Mouse (Mus musculus) 3134 (cell line): ENCODE data around the gene Wars.
A peak's percentile ranks its signal among the peaks of the same experiment; 100 is the strongest.

ENCODE experiments used
- DNase-seq: peaks from one replicate; pipeline ENCODE4 v3.0.0-alpha.2; 2011; ENCODE audit warnings: low spot score; ENCODE audit not compliant: insufficient read length; ENCODE audit errors: extremely low read depth

The Wars gene

GRCm38 (mm10) chr12:108909846-108910433, 16.0 kb upstream of the Wars start:
- no peak for DNase-seq

DNA sequence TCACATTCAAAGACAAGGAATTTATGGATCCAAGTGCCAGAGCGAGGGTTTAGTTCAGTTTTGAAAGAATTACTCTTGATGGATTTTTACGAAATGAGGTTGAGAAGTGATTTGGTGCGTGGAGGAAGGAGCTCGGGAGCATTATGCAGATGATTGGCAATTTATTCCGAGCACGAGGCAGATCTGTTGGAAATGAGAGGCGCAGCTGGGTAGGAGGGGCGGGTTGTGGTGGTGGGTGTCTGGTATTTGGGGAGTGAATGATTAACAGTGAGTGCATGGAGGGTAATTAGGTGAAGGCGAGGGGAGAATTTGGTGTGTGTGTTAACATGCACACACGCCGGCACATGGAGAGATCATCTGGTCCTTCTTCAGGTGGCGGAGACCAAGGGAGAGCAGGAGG, 12.4 kb upstream of the Wars start:
- DNase-seq, result no peak

- no peak for DNase-seq
Measured at GRCm38 (mm10) chr12:108905620-108906302, 11.8 kb upstream of the Wars start.

DNA sequence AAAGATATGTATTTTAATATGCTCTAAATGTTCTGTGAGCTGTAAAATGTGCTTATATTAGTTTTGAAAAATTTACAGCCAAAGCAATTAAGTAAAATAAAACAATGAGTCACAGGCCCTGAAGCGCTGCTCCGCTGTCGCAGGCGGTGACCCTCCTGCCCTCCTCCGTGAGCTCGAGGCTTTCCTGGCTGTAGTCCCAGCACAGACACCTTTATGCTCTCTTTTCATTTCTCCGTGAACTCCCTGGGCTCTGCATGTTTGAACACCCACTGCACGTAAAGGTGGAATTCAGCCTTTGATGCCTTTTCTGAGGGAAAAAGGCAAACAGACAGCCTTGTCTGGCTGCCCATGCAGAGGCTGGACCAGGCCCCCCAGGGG, 10.3 kb upstream of the Wars start:
- no peak for DNase-seq

DNA sequence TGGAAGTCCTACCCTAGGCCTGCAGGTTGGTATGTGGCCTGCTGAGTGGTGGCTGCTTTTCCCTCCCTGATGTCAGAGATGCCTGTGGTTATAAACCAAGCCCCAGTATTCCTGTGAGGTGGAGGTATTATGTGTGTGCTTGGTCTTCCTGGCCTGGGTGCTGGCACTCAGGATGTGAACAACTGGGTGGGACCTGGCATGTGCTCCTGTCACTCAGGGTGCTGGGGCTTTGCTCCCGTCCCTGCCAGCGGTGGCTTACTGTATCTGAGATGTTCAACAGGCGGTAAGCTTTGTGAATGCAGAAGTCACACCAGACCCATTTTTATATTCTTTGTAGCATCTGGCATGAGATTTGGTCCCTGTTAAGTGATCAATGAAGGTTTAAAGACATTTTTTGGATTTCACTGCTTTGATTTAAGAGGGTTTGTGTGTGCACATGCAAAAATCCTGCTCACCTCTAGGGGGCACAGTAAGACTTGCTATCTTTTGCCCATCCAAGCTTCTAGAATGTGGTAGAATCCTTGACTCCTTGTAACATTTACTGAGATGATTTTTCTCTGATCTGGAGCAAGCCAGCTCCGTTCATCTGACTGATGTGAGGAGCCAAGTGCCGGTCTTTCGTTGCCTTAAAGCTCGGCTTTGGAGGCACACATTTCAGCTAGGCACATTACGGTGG, 9.8 kb upstream of the Wars start:
- no peak for DNase-seq

- peak; percentile 56 for DNase-seq
Measured at GRCm38 (mm10) chr12:108902940-108903339, 9.0 kb upstream of the Wars start.

GRCm38 (mm10) chr12:108901346-108901745, 7.4 kb upstream of the Wars start:
- no peak for DNase-seq

DNA sequence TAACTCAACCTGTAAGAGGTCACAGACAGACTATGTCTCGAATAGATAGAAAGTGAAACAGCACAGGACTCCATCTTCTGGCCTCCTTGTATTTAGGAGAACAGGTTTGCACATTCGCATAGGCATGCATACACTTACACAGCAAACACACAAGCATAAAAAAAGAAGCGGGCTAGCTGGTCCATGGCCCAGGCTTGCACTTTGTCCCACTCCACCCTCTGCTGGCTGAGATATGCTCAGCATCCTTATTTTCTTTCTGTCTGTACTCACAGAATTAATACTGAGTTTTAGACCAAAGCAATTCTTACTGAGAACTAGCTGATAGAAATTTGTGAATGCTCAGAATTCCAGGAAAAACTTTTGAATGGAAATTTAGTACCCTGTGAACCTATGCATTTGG, 2.0 kb upstream of the Wars start:
- no peak for DNase-seq

DNA sequence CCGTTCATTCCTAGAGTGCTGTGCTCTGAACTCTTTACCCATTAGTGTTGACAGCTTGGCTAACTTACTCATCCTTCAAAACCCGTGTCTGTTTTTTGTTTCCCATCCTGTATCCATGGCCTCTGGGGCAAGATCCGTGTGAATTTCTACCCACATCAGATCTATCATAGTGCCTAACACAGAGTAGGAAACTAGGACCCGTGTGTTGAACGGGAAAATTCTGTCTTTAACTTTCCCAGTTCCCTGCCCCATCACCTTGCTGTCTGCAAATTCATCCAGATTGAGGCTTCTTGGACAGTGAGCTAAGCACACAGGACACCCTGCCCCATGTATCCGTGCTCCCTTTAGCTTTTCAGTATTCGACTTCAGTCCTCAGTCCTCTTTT, 450 bp upstream of the Wars start:
- no peak for DNase-seq

GRCm38 (mm10) chr12:108892989-108893714, 822 bp downstream of the Wars start, which contains the start of gene Wdr25:
Wdr25 (plus strand) TSS chr12:108893631.
- no peak for DNase-seq

DNA sequence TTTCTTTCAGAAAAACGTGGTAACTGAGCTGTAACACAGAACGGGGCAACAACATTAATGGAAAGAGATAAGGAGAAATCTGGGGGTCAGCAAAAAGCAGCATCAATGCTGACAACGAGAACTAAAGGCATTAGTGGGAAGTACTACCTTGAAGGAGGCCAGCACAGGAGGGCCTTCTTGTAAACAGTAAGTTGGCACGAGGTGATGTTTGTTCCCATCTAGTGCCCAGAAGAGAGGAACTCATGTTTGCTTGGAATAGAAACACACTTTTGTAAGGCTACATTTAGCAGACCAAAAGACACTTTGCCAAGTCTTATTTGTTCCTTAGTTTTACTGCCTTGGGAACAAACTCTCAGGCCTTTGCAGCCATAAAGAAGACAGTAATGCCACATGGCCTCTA, 5.3 kb downstream of the Wars start:
- DNase-seq, result no peak

DNA sequence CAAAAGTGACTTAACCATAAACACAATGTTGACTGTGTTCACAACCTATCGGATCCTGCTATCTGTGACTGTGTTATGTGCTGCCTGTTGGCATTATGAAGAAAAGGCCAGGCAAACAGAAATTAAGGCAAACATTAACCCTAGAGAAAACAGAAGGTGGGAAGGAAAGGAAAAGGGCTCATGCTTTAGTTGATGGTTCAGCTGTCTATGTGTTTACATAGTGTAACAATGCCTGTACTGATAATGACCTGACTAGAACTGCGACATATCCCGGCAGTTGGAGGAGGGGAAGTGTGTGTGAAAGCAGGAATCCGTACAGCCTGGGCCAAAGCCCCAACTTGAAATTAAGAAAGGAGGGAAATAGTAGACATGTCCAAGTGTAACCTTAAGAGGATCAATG, 6.9 kb downstream of the Wars start:
- no peak for DNase-seq

DNA sequence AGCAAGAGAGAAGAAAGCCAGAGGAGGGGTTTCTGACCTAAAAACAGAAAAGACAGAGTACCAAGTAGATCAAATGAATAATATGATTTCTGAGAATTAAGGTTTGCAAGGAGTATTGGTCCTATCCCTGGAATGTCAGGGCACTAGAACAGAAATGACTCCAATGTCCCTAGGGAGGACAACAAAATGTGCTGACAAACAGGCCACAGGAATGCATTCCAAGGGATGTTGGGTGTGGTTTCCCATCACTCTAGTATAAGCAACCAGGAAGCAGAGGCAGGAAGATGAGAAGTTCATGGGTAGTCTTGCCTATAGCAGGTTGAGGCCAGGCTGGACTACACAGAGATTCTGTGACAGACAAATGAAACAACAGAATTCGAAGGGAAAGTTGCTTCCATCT, 8.1 kb downstream of the Wars start:
- DNase-seq, result peak; percentile 56

DNA sequence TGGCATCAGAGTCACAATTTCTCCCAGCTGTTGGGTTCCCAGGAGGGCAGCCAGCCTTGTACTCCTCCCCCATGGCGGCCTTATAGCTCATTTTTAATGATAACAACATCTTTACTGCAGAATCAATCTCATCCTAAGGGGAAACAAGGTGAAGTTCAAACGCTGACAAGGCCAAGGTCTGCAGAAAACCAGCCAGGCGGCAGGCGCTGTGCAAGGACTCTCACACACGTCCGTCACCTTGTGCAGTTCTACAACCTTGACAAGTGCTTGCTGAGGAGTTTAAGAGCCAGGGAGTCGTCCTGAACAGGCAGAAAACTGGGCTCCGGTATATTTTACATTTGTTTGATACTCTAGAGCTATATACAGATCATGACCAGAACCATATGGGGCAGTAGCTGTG, 11.2 kb downstream of the Wars start:
- no peak for DNase-seq

DNA sequence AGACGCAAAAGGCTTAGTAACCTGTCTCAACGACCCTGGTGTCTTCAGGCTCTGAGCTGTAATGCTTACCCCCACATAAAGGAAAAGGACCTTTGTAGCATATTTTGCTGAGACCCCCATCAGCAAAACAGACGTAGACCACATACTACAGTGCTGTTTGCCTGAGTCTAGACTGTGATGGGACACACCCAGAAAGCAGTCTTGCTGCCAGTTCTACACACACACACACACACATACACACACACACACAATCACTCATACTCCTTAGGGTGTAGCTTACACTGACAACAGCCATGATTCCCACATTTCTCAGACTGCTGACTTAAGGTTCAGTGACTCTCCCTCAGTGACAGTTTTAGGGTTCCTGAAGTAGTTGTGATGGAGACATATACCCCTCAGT, 12.8 kb downstream of the Wars start:
- no peak for DNase-seq

DNA sequence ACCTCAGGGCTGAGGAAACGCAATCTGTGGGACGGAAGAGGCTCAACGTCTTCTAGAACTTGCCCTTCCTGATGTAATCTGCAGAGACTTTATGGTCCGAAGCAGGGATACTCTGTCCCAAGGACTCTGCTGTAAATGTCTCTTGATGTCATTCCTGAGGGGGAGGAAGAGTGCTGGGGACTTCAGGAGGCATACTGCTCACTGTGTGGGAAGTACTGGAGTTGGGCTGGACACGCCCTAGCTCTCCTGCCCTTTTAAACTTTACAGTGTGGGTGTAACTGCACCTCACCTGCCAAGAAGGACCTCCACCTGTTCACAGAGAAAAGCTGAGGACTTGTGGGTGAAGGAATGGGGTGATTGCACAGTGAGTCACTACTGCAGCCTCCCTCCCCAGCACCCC, 13.4 kb downstream of the Wars start:
- DNase-seq, result no peak

DNA sequence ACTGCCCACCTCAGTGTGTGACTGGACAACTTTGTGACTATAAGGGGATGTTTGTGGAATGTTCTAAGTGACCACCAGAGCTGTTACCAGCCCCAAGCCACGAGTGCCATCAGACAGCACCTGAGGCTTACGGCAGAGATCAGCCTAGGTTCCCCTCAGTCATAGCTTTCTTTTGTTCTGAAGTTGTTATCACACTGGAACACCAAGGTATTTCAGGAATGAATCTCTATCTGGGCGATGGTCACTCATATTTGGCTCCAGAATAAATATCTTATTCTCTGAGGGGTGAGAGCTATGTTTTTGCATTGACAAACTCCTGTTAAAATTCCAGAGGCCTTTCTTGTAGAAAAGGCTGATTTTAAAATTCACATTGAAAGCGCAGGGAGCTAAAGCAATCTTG, 14.8 kb downstream of the Wars start:
- DNase-seq, result no peak

DNA sequence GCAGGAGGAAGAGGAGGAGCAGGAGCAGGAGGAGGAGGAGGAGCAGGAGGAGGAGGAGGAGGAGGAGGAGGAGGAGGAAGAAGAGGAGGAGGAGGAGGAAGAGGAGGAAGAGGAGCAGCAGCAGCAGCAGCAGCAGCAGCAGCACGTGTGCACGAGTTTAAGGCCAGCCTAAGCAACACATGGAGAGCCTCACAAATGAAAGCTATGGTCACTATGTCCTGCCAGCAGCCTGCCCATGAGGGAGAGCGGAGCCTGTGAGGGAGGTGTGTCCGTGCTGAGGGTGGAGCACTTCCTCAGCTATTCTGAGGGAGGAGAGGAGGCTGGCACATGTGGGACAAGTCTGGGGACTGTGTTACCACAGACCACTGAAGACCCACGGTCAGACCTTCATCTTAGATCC, 20.9 kb downstream of the Wars start:
- no peak for DNase-seq

GRCm38 (mm10) chr12:108869575-108869974, 24.4 kb downstream of the Wars start:
- DNase-seq, result no peak

- no peak for DNase-seq
Measured at GRCm38 (mm10) chr12:108865007-108865494, 28.9 kb downstream of the Wars start.

DNA sequence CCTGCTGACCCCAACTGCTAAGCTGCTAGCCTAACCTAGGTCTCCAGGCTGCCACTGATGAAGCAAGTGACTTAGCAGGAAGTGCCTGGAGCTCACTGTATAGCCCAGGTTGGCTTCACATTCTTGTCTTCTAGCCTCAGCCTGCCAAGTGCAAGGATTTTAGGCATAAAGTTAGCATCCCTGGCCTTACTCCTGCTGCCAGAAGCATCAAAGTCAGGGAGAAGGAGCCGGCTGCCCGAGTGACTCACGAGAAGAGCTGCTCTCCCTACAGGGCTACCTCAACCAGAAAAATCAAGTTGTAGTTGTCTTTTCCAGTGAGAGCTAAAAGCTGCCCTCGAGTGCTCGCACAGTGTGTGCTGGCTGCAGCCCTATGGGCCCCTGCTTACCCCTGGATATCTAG, 35.5 kb downstream of the Wars start:
- no peak for DNase-seq
